Mouse (Mus musculus): ENCODE results near the gene Ccdc86. TPM values are rescaled to one million over a fixed set of nuclear protein-coding genes. Genes with fewer than 3 reads are reported as not detected.

Ccdc86 gene
- total and polyA plus RNA-seq, 2 experiments: 1.2 to 4.3 TPM

- Histone ChIP-seq H3K27ac (replicated peaks; ENCODE audit: insufficient read depth, low read depth, low read length) (no peak overlapping the region), H3K36me3 (ENCODE audit: control insufficient read depth, insufficient read depth, low read length) (no peaks in the 10 kb centered on the region), H3K9ac (ENCODE audit: low read depth, low read length) (no peak overlapping the region), H3K4me1 (ENCODE audit: control insufficient read depth, insufficient read depth, low read length) (no peaks in the 10 kb centered on the region), H3K79me2 (ENCODE audit: control insufficient read depth, insufficient read depth, low read length) (no peaks in the 10 kb centered on the region), H3K27me3 (ENCODE audit: control insufficient read depth, insufficient read depth, low read length) (no peaks in the 10 kb centered on the region), H3K4me3 (ENCODE audit: insufficient read depth, low read depth, low read length) (no peak overlapping the region)
- no peak for DNase-seq (ENCODE audit: extremely low read depth, low read depth, low spot score)
- WGBS: 79% methylated on average over 13 of the region's 13 CpGs
- TF ChIP-seq CTCF (IDR thresholded peaks at IDR 0.05; ENCODE audit: low read depth, low read length) (no peak), POLR2A (IDR thresholded peaks at IDR 0.05; ENCODE audit: extremely low read depth, insufficient read depth, low read length) (no peak)
These were observed 35.5 kb upstream of the Ccdc86 start for GRCm38 (mm10) chr19:10984551-10984950.

GRCm38 (mm10) chr19:10983146-10983545 is 34.1 kb upstream of the Ccdc86 start:
- no peak for DNase-seq (ENCODE audit: extremely low read depth, low read depth, low spot score)
- 28% methylated on average over 14 of the region's 14 CpGs for WGBS
- H3K4me3 ChIP-seq (ENCODE audit: insufficient read depth, low read depth, low read length): no peak overlapping the region

GRCm38 (mm10) chr19:10980210-10980609 is 31.1 kb upstream of the Ccdc86 start:
- Histone ChIP-seq H3K27ac (replicated peaks; ENCODE audit: insufficient read depth, low read depth, low read length) (no peak overlapping the region), H3K9ac (ENCODE audit: low read depth, low read length) (no peak overlapping the region), H3K36me3 (ENCODE audit: control insufficient read depth, insufficient read depth, low read length) (no peaks in the 10 kb centered on the region), H3K27me3 (ENCODE audit: control insufficient read depth, insufficient read depth, low read length) (no peaks in the 10 kb centered on the region), H3K4me1 (ENCODE audit: control insufficient read depth, insufficient read depth, low read length) (no peaks in the 10 kb centered on the region), H3K4me3 (ENCODE audit: insufficient read depth, low read depth, low read length) (no peak overlapping the region), H3K79me2 (ENCODE audit: control insufficient read depth, insufficient read depth, low read length) (no peaks in the 10 kb centered on the region)
- WGBS: 80% methylated on average over 5 of the region's 5 CpGs
- DNase-seq (ENCODE audit: extremely low read depth, low read depth, low spot score): no peak
- TF ChIP-seq POLR2A (IDR thresholded peaks at IDR 0.05; ENCODE audit: extremely low read depth, insufficient read depth, low read length) (no peak), CTCF (IDR thresholded peaks at IDR 0.05; ENCODE audit: low read depth, low read length) (no peak)

More at GRCm38 (mm10) chr19:10983146-10983545, 34.1 kb upstream of the Ccdc86 start:
- TF ChIP-seq CTCF (IDR thresholded peaks at IDR 0.05; ENCODE audit: low read depth, low read length) (peak; percentile 83), POLR2A (IDR thresholded peaks at IDR 0.05; ENCODE audit: extremely low read depth, insufficient read depth, low read length) (no peak)
- Histone ChIP-seq H3K36me3 (ENCODE audit: control insufficient read depth, insufficient read depth, low read length) (no peaks in the 10 kb centered on the region), H3K9ac (ENCODE audit: low read depth, low read length) (no peak overlapping the region), H3K27me3 (ENCODE audit: control insufficient read depth, insufficient read depth, low read length) (no peaks in the 10 kb centered on the region), H3K27ac (replicated peaks; ENCODE audit: insufficient read depth, low read depth, low read length) (no peak overlapping the region), H3K4me1 (ENCODE audit: control insufficient read depth, insufficient read depth, low read length) (no peaks in the 10 kb centered on the region), H3K79me2 (ENCODE audit: control insufficient read depth, insufficient read depth, low read length) (no peaks in the 10 kb centered on the region)

- no peaks in the 10 kb centered on the region for H3K27me3 ChIP-seq (ENCODE audit: control insufficient read depth, insufficient read depth, low read length)
- no peak overlapping the region for H3K4me3 ChIP-seq (ENCODE audit: insufficient read depth, low read depth, low read length)
- no peaks in the 10 kb centered on the region for H3K36me3 ChIP-seq (ENCODE audit: control insufficient read depth, insufficient read depth, low read length)
- no peak for TF ChIP-seq POLR2A (IDR thresholded peaks at IDR 0.05; ENCODE audit: extremely low read depth, insufficient read depth, low read length)
- peak; percentile 77 for TF ChIP-seq CTCF (IDR thresholded peaks at IDR 0.05; ENCODE audit: low read depth, low read length)
- no peaks in the 10 kb centered on the region for H3K4me1 ChIP-seq (ENCODE audit: control insufficient read depth, insufficient read depth, low read length)
- WGBS: 13% methylated on average over 18 of the region's 18 CpGs
- peak; percentile 26 for DNase-seq (ENCODE audit: extremely low read depth, low read depth, low spot score)
- no peak overlapping the region for H3K27ac ChIP-seq (replicated peaks; ENCODE audit: insufficient read depth, low read depth, low read length)
- no peak overlapping the region for H3K9ac ChIP-seq (ENCODE audit: low read depth, low read length)
- no peaks in the 10 kb centered on the region for H3K79me2 ChIP-seq (ENCODE audit: control insufficient read depth, insufficient read depth, low read length)
These were observed 30.4 kb upstream of the Ccdc86 start for GRCm38 (mm10) chr19:10979184-10980168.

- no peaks in the 10 kb centered on the region for H3K27me3 ChIP-seq (ENCODE audit: control insufficient read depth, insufficient read depth, low read length)
- H3K36me3 ChIP-seq (ENCODE audit: control insufficient read depth, insufficient read depth, low read length): no peaks in the 10 kb centered on the region
- H3K79me2 ChIP-seq (ENCODE audit: control insufficient read depth, insufficient read depth, low read length): no peaks in the 10 kb centered on the region
- no peak for DNase-seq (ENCODE audit: extremely low read depth, low read depth, low spot score)
- TF ChIP-seq CTCF (IDR thresholded peaks at IDR 0.05; ENCODE audit: low read depth, low read length): peak; percentile 34; the same call in 1 of the 2 replicates
- TF ChIP-seq POLR2A (IDR thresholded peaks at IDR 0.05; ENCODE audit: extremely low read depth, insufficient read depth, low read length): no peak
- 35% methylated on average over 4 of the region's 4 CpGs for WGBS
- H3K27ac ChIP-seq (replicated peaks; ENCODE audit: insufficient read depth, low read depth, low read length): no peak overlapping the region
- no peaks in the 10 kb centered on the region for H3K4me1 ChIP-seq (ENCODE audit: control insufficient read depth, insufficient read depth, low read length)
- no peak overlapping the region for H3K4me3 ChIP-seq (ENCODE audit: insufficient read depth, low read depth, low read length)
- H3K9ac ChIP-seq (ENCODE audit: low read depth, low read length): no peak overlapping the region
These were observed 27.3 kb upstream of the Ccdc86 start for GRCm38 (mm10) chr19:10976318-10976717.

GRCm38 (mm10) chr19:10975187-10975586 is 26.1 kb upstream of the Ccdc86 start:
- H3K4me3 ChIP-seq (ENCODE audit: insufficient read depth, low read depth, low read length): no peak overlapping the region
- WGBS: 74% methylated on average over 2 of the region's 2 CpGs

More at GRCm38 (mm10) chr19:10975187-10975586, 26.1 kb upstream of the Ccdc86 start:
- no peaks in the 10 kb centered on the region for H3K4me1 ChIP-seq (ENCODE audit: control insufficient read depth, insufficient read depth, low read length)
- no peaks in the 10 kb centered on the region for H3K27me3 ChIP-seq (ENCODE audit: control insufficient read depth, insufficient read depth, low read length)
- no peak for DNase-seq (ENCODE audit: extremely low read depth, low read depth, low spot score)
- no peak overlapping the region for H3K9ac ChIP-seq (ENCODE audit: low read depth, low read length)
- H3K27ac ChIP-seq (replicated peaks; ENCODE audit: insufficient read depth, low read depth, low read length): no peak overlapping the region
- TF ChIP-seq POLR2A (IDR thresholded peaks at IDR 0.05; ENCODE audit: extremely low read depth, insufficient read depth, low read length) (no peak), CTCF (IDR thresholded peaks at IDR 0.05; ENCODE audit: low read depth, low read length) (no peak)
- H3K36me3 ChIP-seq (ENCODE audit: control insufficient read depth, insufficient read depth, low read length): no peaks in the 10 kb centered on the region
- H3K79me2 ChIP-seq (ENCODE audit: control insufficient read depth, insufficient read depth, low read length): no peaks in the 10 kb centered on the region
